26 mouse cellular contexts compared by ENCODE assay signal in genomic region chr9:102753299-102753698, GRCm38 (mm10). TPM values are rescaled to one million over a fixed set of nuclear protein-coding genes. Genes with fewer than 3 reads are reported as not detected.
A peak's percentile ranks its signal among the peaks of the same experiment; 100 is the strongest.
DNase-seq lines count a peak whose midpoint lies in the region; ATAC-seq and TF ChIP-seq lines count a peak whose summit lies in the region.
"Had no signal": no experiment of that assay in that cellular context is flagged by ENCODE, and none has a peak within 500 bp of the region (broad histone marks: within the 10 kb centered on the region; RNA-seq: fewer than 3 reads in every experiment).

No protein-coding gene starts in this region.

- no peak overlapping the region for H3K4me3 ChIP-seq in intestine, embryonic 14.5 days (ENCODE audit: low read depth, low read length)
- H3K4me3 ChIP-seq in intestine, postnatal 0 days (ENCODE audit: low read depth, low read length), result no peak overlapping the region
- H3K4me3 ChIP-seq in lung, embryonic 15.5 days, result no peak overlapping the region
- no peak overlapping the region for H3K4me3 ChIP-seq in brown adipose tissue, adult 24 weeks (ENCODE audit: insufficient read depth, low read depth, low read length)
- H3K4me3 ChIP-seq: gastrocnemius, adult 2 months; heart, embryonic 12.5 days; heart, embryonic 15.5 days; hindbrain, embryonic 10.5 days; hindbrain, embryonic 13.5 days had no signal

- H3K9ac ChIP-seq in intestine, embryonic 14.5 days (ENCODE audit: low read length), result no peak overlapping the region
- no peak overlapping the region for H3K9ac ChIP-seq in intestine, postnatal 0 days (ENCODE audit: low read depth, low read length)
- no peak overlapping the region for H3K9ac ChIP-seq in lung, embryonic 15.5 days
- H3K9ac ChIP-seq: forebrain, postnatal 0 days; heart, embryonic 12.5 days; heart, embryonic 15.5 days; hindbrain, embryonic 13.5 days had no signal

- H3K9me3 ChIP-seq in intestine, embryonic 14.5 days (ENCODE audit: control insufficient read depth, low read length), result no peaks in the 10 kb centered on the region
- H3K9me3 ChIP-seq in intestine, postnatal 0 days (ENCODE audit: control insufficient read depth), result no peaks in the 10 kb centered on the region
- no peaks in the 10 kb centered on the region for H3K9me3 ChIP-seq in lung, embryonic 15.5 days
- H3K9me3 ChIP-seq: heart, embryonic 12.5 days; heart, embryonic 15.5 days; hindbrain, embryonic 10.5 days; hindbrain, embryonic 13.5 days had no signal

- no peak for ATAC-seq in intestine, embryonic 14.5 days (replicated peaks; ENCODE audit: low FRiP score, low TSS enrichment, low read depth)
- no peak for ATAC-seq in intestine, postnatal 0 days
- no peak for ATAC-seq in lung, embryonic 15.5 days (ENCODE audit: borderline replicate concordance, extremely low read depth, low FRiP score, low TSS enrichment)
- ATAC-seq: CD4-positive, CD25-positive, alpha-beta regulatory T cell, adult 4 months; forebrain, embryonic 14.5 days; forebrain, postnatal 0 days; hindbrain, embryonic 16.5 days had no signal

- H3K27me3 ChIP-seq in intestine, embryonic 14.5 days (replicated peaks; ENCODE audit: control insufficient read depth, insufficient read depth, low read length), result no peaks in the 10 kb centered on the region
- no peaks in the 10 kb centered on the region for H3K27me3 ChIP-seq in intestine, postnatal 0 days (replicated peaks; ENCODE audit: control insufficient read depth, insufficient read depth, low read length)
- H3K27me3 ChIP-seq in lung, embryonic 15.5 days, result no peaks in the 10 kb centered on the region
- H3K27me3 ChIP-seq: heart, embryonic 12.5 days; heart, embryonic 15.5 days; hindbrain, embryonic 13.5 days had no signal

- H3K4me1 ChIP-seq in intestine, embryonic 14.5 days (replicated peaks; ENCODE audit: control insufficient read depth, insufficient read depth, low read length), result peaks cover 29% of the 10 kb centered on the region
- no peaks in the 10 kb centered on the region for H3K4me1 ChIP-seq in intestine, postnatal 0 days (replicated peaks; ENCODE audit: control insufficient read depth, insufficient read depth, low read length)
- peaks cover 31% of the 10 kb centered on the region for H3K4me1 ChIP-seq in lung, embryonic 15.5 days
- H3K4me1 ChIP-seq in brown adipose tissue, adult 24 weeks (ENCODE audit: control insufficient read depth, insufficient read depth, insufficient read length, low read length), result peaks cover 41% of the 10 kb centered on the region; the same call in 1 of the 2 replicates

- TF ChIP-seq CTCF in intestine, postnatal 0 days (IDR thresholded peaks at IDR 0.05; ENCODE audit: low read depth), result no peak

- intact Hi-C loops in gastrocnemius, postnatal 14 days (cut with DNase I; ENCODE audit: low total_unique reads), result no loop called here

- no peak for DNase-seq in intestine, embryonic 14.5 days (ENCODE audit: low spot score)
- DNase-seq in lung, postnatal 25 days (ENCODE audit: low spot score), result no peak
- no peak for DNase-seq in urinary bladder, adult 2 months (ENCODE audit: low spot score)
- DNase-seq in gastrocnemius, postnatal 14 days, result no peak
- DNase-seq: adrenal gland, adult 2 months; adrenal gland, postnatal 14 days; cerebellum, adult 11-12 months; cerebellum, adult 8-10 months; cerebellum, postnatal 10 days; forebrain, postnatal 0 days; gastrocnemius, adult 2 months; gastrocnemius, postnatal 25 days; heart, adult 18-20 months; heart, postnatal 10 days; heart, postnatal 36 days had no signal

- no peak overlapping the region for H3K4me2 ChIP-seq in intestine, embryonic 14.5 days (ENCODE audit: low read length)
- H3K4me2 ChIP-seq in intestine, postnatal 0 days (replicated peaks; ENCODE audit: low read depth), result no peak overlapping the region
- no peak overlapping the region for H3K4me2 ChIP-seq in lung, embryonic 15.5 days
- H3K4me2 ChIP-seq: heart, embryonic 12.5 days; heart, embryonic 15.5 days; hindbrain, embryonic 13.5 days had no signal

- peak overlapping the region; percentile 73; the same call in 1 of the 2 replicates for H3K27ac ChIP-seq in intestine, embryonic 14.5 days (ENCODE audit: low read depth)
- H3K27ac ChIP-seq in intestine, postnatal 0 days (ENCODE audit: low read depth, low read length), result no peak overlapping the region
- H3K27ac ChIP-seq in lung, embryonic 15.5 days, result peak overlapping the region; percentile 19; the same call in 1 of the 2 replicates
- H3K27ac ChIP-seq in brown adipose tissue, adult 24 weeks (replicated peaks; ENCODE audit: low read depth, low read length), result peak overlapping the region; percentile 78; the same call in 1 of the 2 replicates
- H3K27ac ChIP-seq: gastrocnemius, adult 2 months; heart, embryonic 15.5 days; hindbrain, embryonic 10.5 days; hindbrain, embryonic 13.5 days had no signal

- H3K36me3 ChIP-seq in intestine, embryonic 14.5 days (ENCODE audit: control insufficient read depth, insufficient read depth, low read length), result no peaks in the 10 kb centered on the region
- no peaks in the 10 kb centered on the region for H3K36me3 ChIP-seq in intestine, postnatal 0 days (ENCODE audit: control insufficient read depth, insufficient read depth)
- H3K36me3 ChIP-seq in lung, embryonic 15.5 days, result no peaks in the 10 kb centered on the region
- H3K36me3 ChIP-seq: heart, embryonic 12.5 days; heart, embryonic 15.5 days; hindbrain, embryonic 10.5 days; hindbrain, embryonic 13.5 days had no signal

RNA-seq across cellular contexts. Expression of gene Amotl2, which starts 36.8 kb away (rescaled TPM):
- 29.3 and 33.6 TPM in 2 replicates for polyA plus RNA-seq in intestine, embryonic 14.5 days (2014; fragmentation: Nextera tagmentation; extraction: Ambion mirVana)
- polyA plus RNA-seq in intestine, postnatal 0 days (2015; fragmentation: Nextera tagmentation; extraction: Ambion mirVana), result 12.4 and 13.4 TPM in 2 replicates
- 45.5 and 47.0 TPM in 2 replicates for polyA plus RNA-seq in lung, embryonic 15.5 days (2015; fragmentation: Nextera tagmentation; extraction: Ambion mirVana)
- polyA plus RNA-seq in brown adipose tissue, adult 24 weeks (2012; ENCODE audit: insufficient read depth, insufficient read length, missing spikeins), result 33.0 and 42.2 TPM in 2 replicates
- polyA plus RNA-seq in urinary bladder, adult 2 months (2012; rRNA removed), result 51.0 and 52.2 TPM in 2 replicates
- 10 to 100 TPM; 19.4 to 25.0 TPM for total RNA-seq in gastrocnemius, postnatal 14 days (2021)
- total RNA-seq: MEL had no signal
- polyA plus RNA-seq: CD4-positive, CD25-positive, alpha-beta regulatory T cell, adult 4 months had no signal
